Mouse (Mus musculus) testis, adult 10 weeks (tissue): ENCODE results near the gene Mybpc3. TPM values are rescaled to one million over a fixed set of nuclear protein-coding genes. Genes with fewer than 3 reads are reported as not detected.

ENCODE experiments used
- polyA plus RNA-seq: library from polyadenylated mRNA; stranded (reverse); fragments of 350-450 nt; fragmentation: Illumina TruSeq; extraction: RNeasy Lipid Tissue Mini Kit (QIAGEN cat#74804); gene quantifications from one replicate; pipeline ENCODE4 v1.2.3, GENCODE M21; 2014; ENCODE audit warnings: low read depth, low replicate concordance

Mybpc3 gene
- not detected for polyA plus RNA-seq

DNA sequence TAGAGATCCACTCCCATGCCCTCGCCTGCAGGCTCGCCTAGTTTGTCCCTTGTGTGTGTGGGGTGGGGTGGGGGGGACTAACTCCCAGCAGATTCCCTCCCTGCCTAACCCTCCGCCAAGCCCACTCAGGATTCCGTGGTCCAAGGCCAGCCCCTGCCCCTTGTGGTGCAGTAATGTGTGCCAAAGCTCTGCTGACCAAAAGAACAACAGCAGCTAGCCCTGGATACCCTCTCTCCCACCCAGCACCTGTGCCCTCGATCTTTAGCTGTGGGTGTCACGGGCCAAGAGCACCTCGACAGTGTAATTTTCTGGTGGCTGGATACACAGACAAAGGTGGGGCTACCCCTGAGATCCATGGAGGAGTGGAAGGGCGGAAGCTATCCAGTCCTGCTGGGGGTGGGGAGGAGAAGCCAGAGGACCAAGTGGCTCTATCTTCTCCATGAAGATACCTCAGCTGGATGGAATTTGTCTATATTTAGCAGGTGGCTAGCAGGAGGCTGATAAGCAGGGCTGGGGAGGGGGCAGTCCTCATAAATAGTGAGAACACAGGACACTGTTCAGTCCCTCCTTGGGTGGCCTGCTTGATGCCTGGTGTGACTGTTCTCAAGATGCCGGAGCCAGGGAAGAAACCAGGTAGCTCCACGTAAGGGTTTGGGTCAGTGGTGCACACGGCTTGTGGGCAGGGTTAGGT lies at the start of gene Mybpc3:
Gene Mybpc3 (plus strand): TSS at position 560 of the 691 bp plus-strand sequence.

GRCm38 (mm10) chr2:91070076-91070800 lies 47.7 kb upstream of the Mybpc3 start, which contains the start of gene Slc39a13:
Gene Slc39a13, minus strand, starts transcription at chr2:91070417.

DNA sequence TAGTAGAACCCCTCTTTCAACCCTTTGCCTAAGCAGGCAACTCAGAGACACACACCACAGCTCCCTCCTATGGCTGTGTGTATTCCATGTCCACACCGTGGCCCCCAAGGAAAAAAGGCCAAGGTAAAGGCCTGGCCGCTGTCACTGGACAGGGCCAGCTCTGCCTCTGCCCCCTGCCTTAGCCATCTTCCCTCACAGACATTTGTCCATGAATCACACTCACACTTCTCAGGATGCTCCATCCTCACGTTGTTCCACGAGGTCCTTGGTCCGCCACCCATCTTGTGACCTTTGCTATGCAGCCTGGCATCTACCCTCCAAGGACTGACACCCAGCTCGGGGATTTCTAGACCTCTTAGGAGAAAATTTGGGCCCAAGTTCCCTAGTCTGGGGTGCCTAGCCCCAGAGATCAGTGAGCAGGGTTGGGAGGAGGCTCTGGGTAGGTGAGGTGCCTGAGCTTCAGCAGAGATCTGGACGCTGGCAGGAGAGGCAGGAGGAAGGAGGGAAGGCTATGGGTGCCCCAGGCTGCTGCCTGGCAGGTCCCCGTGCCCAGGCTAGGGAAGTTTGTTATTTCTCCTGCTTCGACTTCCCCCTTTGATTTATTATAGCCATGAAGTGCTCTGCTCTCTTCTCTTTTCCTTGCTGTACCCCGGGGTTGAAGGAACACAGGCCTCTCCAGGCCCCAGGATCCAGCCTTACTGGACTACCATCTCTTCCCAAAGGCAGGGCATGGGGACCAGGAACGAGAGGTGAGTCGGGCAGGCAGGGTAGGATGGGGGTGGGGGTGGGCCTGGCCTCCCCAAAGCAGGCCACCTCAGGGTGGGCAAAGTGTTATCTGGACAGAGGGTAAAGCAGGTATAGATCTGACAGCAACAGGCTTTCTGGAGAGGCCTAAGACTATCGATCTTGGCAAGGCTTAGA lies 35.9 kb upstream of the Mybpc3 start, which contains the start of gene Spi1:
Gene Spi1 (plus strand): TSS at position 616 of the 921 bp plus-strand sequence.

DNA sequence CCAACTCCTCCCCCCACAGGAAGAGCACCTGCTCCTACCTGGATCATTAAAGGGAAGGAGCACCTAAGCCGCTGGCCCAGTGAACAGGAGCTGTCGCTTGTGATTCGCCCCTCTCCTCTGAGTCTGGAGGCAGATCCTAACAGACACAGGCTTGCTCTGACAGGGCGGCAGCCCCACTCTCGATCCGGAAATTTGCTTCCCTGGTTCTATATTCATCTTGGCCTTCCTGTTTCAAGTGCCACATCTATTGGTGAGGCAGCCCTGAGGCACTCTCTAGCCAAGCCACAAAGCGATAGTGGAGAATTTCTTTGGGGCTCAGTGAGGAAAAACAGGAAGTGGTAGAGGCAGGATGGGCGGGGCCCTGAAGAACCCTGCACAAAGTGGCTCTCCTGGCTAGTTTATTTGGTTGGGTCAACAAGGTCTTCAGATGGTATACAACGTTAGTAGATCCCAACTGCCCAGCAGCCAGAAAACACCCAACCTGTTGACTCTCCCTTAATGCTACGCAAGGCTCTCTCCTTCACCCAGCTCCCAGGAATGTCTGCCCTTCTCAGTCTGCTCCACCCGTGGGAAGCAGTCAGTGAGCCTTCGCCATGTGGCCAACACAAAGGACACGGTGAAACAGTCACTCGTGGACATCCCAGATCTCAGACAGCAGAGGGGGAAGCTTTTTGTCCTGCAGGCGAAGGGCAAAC lies 65.9 kb downstream of the Mybpc3 start, which contains the start of gene Madd:
Gene Madd (minus strand): TSS at position 127 of the 695 bp plus-strand sequence.

Other genes with a start within 250 kb of the Mybpc3 start
- gene C1qtnf4, start 232.3 kb upstream of the Mybpc3 start, polyA plus RNA-seq: not detected
- gene Kbtbd4, start 213.4 kb upstream of the Mybpc3 start, polyA plus RNA-seq: 24.8 TPM
- gene Ndufs3, start 213.3 kb upstream of the Mybpc3 start, polyA plus RNA-seq: 133 TPM
- gene Celf1, start 177.8 kb upstream of the Mybpc3 start, polyA plus RNA-seq: 40.5 TPM
- gene Rapsn, start 82.5 kb upstream of the Mybpc3 start, polyA plus RNA-seq: not detected
- 727 TPM for gene Psmc3, start 64.1 kb upstream of the Mybpc3 start, polyA plus RNA-seq
- gene Slc39a13, start 47.7 kb upstream of the Mybpc3 start, polyA plus RNA-seq: 6.5 TPM
- 1.7 TPM for gene Spi1, start 35.8 kb upstream of the Mybpc3 start, polyA plus RNA-seq
- gene Madd, start 65.7 kb downstream of the Mybpc3 start, polyA plus RNA-seq: 3.1 TPM
- gene Nr1h3, start 84.7 kb downstream of the Mybpc3 start, polyA plus RNA-seq: 0.59 TPM
- 11.8 TPM for gene Acp2, start 84.7 kb downstream of the Mybpc3 start, polyA plus RNA-seq
- gene Ddb2, start 118.8 kb downstream of the Mybpc3 start, polyA plus RNA-seq: 16.6 TPM
- 0.59 TPM for gene Pacsin3, start 137.8 kb downstream of the Mybpc3 start, polyA plus RNA-seq
- gene Arfgap2, start 146.8 kb downstream of the Mybpc3 start, polyA plus RNA-seq: 23.0 TPM